Mouse (Mus musculus): ENCODE results near the gene Wdr34. TPM values are rescaled to one million over a fixed set of nuclear protein-coding genes. Genes with fewer than 3 reads are reported as not detected.

Gene Wdr34
- polyA plus RNA-seq, 1 experiment from 2014 or later = 79.0 TPM

DNA sequence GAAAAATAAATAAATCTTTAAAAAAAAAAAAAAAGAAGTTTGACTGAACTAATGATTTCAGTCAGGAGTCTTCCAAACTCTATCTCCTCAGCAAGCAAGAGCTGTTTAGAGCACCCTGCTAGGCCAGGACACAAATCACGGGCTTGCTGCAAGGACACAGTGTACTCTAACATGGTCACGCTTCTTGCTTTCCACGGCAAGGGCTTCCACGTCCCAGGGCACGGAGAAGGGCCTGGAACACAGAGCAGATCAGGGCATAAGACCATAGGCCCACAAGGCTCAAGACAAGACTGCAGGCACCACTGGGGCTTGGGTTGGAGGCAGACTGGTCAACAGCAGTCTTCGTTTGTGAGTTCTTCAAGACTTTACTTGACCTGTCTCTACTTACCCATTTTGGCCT is 1.6 kb downstream of the Wdr34 start:
- H3K4me3 ChIP-seq = no peak overlapping the region

GRCm38 (mm10) chr2:30044550-30044949 is 4.1 kb downstream of the Wdr34 start:
- Histone ChIP-seq H3K36me3 (0 out of 2 replicates have a peak, but pooled peaks cover 5% of the 10 kb centered on the region), H3K27ac (replicated peaks) (no peak overlapping the region), H3K4me1 (replicated peaks) (peaks cover 18% of the 10 kb centered on the region), H3K9me3 (no peaks in the 10 kb centered on the region), H3K27me3 (no peaks in the 10 kb centered on the region), H3K4me3 (no peak overlapping the region), H3K9ac (no peak overlapping the region), H3K4me2 (no peak overlapping the region)
- WGBS = 88% methylated on average over 5 of the region's 5 CpGs
- ATAC-seq (ENCODE audit: low FRiP score, low read depth) = no peak

More for the DNA sequence above, 1.6 kb downstream of the Wdr34 start:
- no peaks in the 10 kb centered on the region for H3K9me3 ChIP-seq
- 94% methylated on average over 6 of the region's 6 CpGs for WGBS
- no peak for ATAC-seq (ENCODE audit: low FRiP score, low read depth)
- H3K4me1 ChIP-seq (replicated peaks) = peaks cover 18% of the 10 kb centered on the region
- H3K4me2 ChIP-seq = no peak overlapping the region
- 0 out of 2 replicates have a peak, but pooled peaks cover 5% of the 10 kb centered on the region for H3K36me3 ChIP-seq
- no peaks in the 10 kb centered on the region for H3K27me3 ChIP-seq
- H3K27ac ChIP-seq (replicated peaks) = no peak overlapping the region
- H3K9ac ChIP-seq = no peak overlapping the region

DNA sequence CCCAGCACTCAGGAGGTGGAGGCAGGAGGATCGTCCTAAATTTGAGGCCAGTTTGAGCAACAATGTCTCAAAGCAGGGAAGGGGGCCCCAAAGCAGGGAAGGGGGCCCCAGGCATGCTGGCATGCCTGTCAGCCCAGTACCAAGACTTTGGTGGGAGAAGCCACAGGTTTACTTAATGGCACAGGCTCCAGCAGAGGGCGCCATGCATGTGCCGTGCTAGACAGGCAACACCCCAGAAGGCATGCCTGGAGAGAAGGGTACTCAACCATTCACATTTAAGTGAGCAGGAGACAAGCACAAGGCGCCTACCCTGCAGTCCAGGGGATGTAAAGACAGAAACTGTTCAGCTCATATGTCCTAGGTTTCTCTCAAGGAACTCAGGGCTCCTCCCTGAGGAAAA is 6.2 kb downstream of the Wdr34 start:
- H3K4me2 ChIP-seq = no peak overlapping the region
- H3K36me3 ChIP-seq = 0 out of 2 replicates have a peak, but pooled peaks cover 5% of the 10 kb centered on the region
- no peak for ATAC-seq (ENCODE audit: low FRiP score, low read depth)
- WGBS = 5% methylated on average over 4 of the region's 4 CpGs
- H3K27me3 ChIP-seq = no peaks in the 10 kb centered on the region
- H3K4me1 ChIP-seq (replicated peaks) = peaks cover 9% of the 10 kb centered on the region
- H3K4me3 ChIP-seq = no peak overlapping the region
- no peaks in the 10 kb centered on the region for H3K9me3 ChIP-seq
- no peak overlapping the region for H3K9ac ChIP-seq
- no peak overlapping the region for H3K27ac ChIP-seq (replicated peaks)

DNA sequence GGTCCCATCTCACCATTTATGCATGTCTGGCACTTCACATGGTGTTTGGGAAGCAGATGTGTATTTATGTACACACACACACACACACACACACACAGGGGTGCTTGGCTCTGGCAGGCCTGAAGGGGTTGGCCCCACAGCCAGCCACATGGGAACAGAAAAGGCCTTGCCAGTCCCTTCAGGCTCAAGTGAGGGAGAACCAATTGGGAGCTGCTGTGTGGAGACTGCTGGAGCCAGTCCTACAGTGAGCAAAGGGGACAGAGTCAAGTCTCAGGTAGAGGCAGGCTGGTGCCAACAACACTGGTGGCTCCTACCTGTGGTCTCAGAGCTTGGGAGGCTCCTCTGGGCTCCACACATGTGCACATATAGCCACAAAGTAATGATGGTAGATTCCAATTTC is 9.0 kb downstream of the Wdr34 start:
- H3K36me3 ChIP-seq = peaks cover 10% of the 10 kb centered on the region; the same call in 1 of the 2 replicates
- no peak overlapping the region for H3K9ac ChIP-seq
- H3K4me3 ChIP-seq = no peak overlapping the region
- H3K27ac ChIP-seq (replicated peaks) = no peak overlapping the region
- H3K27me3 ChIP-seq = no peaks in the 10 kb centered on the region
- no peak for ATAC-seq (ENCODE audit: low FRiP score, low read depth)
- H3K9me3 ChIP-seq = no peaks in the 10 kb centered on the region
- H3K4me2 ChIP-seq = no peak overlapping the region
- peaks cover 6% of the 10 kb centered on the region; the same call in 1 of the 2 replicates for H3K4me1 ChIP-seq (replicated peaks)

DNA sequence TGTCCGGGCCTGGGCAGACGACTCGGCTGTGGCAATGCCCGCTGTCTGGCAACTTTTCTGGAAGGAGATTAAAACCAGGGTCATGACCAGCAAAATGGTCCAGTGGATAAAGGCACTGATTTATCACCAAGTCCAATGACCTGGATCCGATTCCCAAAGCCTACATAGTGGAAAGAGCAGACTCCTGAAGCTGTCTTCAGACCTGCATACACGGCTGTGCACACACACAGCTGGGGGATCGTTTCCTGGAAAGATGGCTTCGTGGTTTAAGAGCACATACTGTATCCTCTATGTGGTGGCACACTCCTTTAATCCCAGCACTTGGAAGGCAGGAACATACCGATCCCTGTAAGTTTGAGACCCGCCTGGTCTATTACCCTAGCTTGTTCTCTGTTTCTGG is 10.3 kb downstream of the Wdr34 start:
- peaks cover 10% of the 10 kb centered on the region; the same call in 1 of the 2 replicates for H3K36me3 ChIP-seq
- no peak overlapping the region for H3K27ac ChIP-seq (replicated peaks)
- H3K27me3 ChIP-seq = no peaks in the 10 kb centered on the region
- no peaks in the 10 kb centered on the region for H3K9me3 ChIP-seq
- H3K4me3 ChIP-seq = no peak overlapping the region
- no peak overlapping the region for H3K9ac ChIP-seq
- ATAC-seq (ENCODE audit: low FRiP score, low read depth) = no peak
- 97% methylated on average over 10 of the region's 10 CpGs for WGBS
- H3K4me1 ChIP-seq (replicated peaks) = peaks cover 6% of the 10 kb centered on the region; the same call in 1 of the 2 replicates
- H3K4me2 ChIP-seq = no peak overlapping the region

GRCm38 (mm10) chr2:30037762-30038161 is 10.9 kb downstream of the Wdr34 start:
- Histone ChIP-seq H3K4me3 (no peak overlapping the region), H3K9me3 (no peaks in the 10 kb centered on the region), H3K4me2 (no peak overlapping the region), H3K27me3 (no peaks in the 10 kb centered on the region), H3K36me3 (peaks cover 13% of the 10 kb centered on the region; the same call in 1 of the 2 replicates), H3K27ac (replicated peaks) (no peak overlapping the region), H3K9ac (no peak overlapping the region), H3K4me1 (replicated peaks) (peaks cover 5% of the 10 kb centered on the region; the same call in 1 of the 2 replicates)
- ATAC-seq (ENCODE audit: low FRiP score, low read depth) = no peak
- WGBS = 86% methylated on average over 2 of the region's 2 CpGs

GRCm38 (mm10) chr2:30032957-30033356 is 15.7 kb downstream of the Wdr34 start:
- Histone ChIP-seq H3K4me2 (no peak overlapping the region), H3K4me1 (replicated peaks) (no peaks in the 10 kb centered on the region), H3K27me3 (no peaks in the 10 kb centered on the region), H3K4me3 (no peak overlapping the region), H3K36me3 (peaks cover 58% of the 10 kb centered on the region), H3K27ac (replicated peaks) (no peak overlapping the region), H3K9me3 (no peaks in the 10 kb centered on the region), H3K9ac (no peak overlapping the region)
- 69% methylated on average over 6 of the region's 6 CpGs for WGBS
- ATAC-seq (ENCODE audit: low FRiP score, low read depth) = no peak

GRCm38 (mm10) chr2:30032244-30032846 is 16.3 kb downstream of the Wdr34 start:
- H3K27ac ChIP-seq (replicated peaks) = no peak overlapping the region
- H3K36me3 ChIP-seq = peaks cover 64% of the 10 kb centered on the region
- no peaks in the 10 kb centered on the region for H3K9me3 ChIP-seq
- H3K4me3 ChIP-seq = no peak overlapping the region
- WGBS = 62% methylated on average over 11 of the region's 11 CpGs
- ATAC-seq (ENCODE audit: low FRiP score, low read depth) = 0 out of 2 replicates have a peak, but pooled peaks have one; percentile 12
- no peaks in the 10 kb centered on the region for H3K27me3 ChIP-seq
- H3K4me2 ChIP-seq = no peak overlapping the region
- no peak overlapping the region for H3K9ac ChIP-seq
- no peaks in the 10 kb centered on the region for H3K4me1 ChIP-seq (replicated peaks)

DNA sequence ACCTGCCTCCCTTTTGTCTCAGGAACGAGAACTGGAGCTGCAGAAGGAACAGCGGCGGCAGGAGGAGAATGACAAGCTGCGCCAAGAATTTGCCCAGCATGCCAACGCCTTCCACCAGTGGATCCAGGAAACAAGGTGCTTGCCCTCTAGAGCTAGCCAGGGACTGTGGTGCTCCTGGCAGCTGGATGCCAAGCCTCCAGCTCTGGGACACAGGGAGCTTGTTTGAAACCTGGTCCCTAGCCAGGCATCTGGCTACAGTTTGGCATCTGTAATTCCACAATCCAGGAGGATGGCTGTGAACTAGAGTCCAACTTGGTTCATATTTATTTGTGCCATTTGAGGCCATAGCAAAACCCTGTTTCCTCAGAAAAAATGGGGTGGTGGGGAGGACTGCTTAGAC is 21.7 kb downstream of the Wdr34 start:
- H3K27ac ChIP-seq (replicated peaks) = no peak overlapping the region
- H3K27me3 ChIP-seq = no peaks in the 10 kb centered on the region
- WGBS = 84% methylated on average over 5 of the region's 5 CpGs
- no peaks in the 10 kb centered on the region for H3K9me3 ChIP-seq
- ATAC-seq (ENCODE audit: low FRiP score, low read depth) = no peak
- H3K36me3 ChIP-seq = peaks cover 98% of the 10 kb centered on the region
- no peaks in the 10 kb centered on the region for H3K4me1 ChIP-seq (replicated peaks)
- no peak overlapping the region for H3K4me2 ChIP-seq
- no peak overlapping the region for H3K9ac ChIP-seq
- no peak overlapping the region for H3K4me3 ChIP-seq

- ATAC-seq (ENCODE audit: low FRiP score, low read depth) = no peak
- H3K4me2 ChIP-seq = no peak overlapping the region
- no peak overlapping the region for H3K9ac ChIP-seq
- H3K27ac ChIP-seq (replicated peaks) = no peak overlapping the region
- H3K4me3 ChIP-seq = no peak overlapping the region
- 90% methylated on average over 4 of the region's 4 CpGs for WGBS
- H3K36me3 ChIP-seq = peaks cover 99% of the 10 kb centered on the region
- H3K27me3 ChIP-seq = no peaks in the 10 kb centered on the region
- H3K4me1 ChIP-seq (replicated peaks) = no peaks in the 10 kb centered on the region
- H3K9me3 ChIP-seq = no peaks in the 10 kb centered on the region
Observed at GRCm38 (mm10) chr2:30025454-30025853, 23.2 kb downstream of the Wdr34 start.

DNA sequence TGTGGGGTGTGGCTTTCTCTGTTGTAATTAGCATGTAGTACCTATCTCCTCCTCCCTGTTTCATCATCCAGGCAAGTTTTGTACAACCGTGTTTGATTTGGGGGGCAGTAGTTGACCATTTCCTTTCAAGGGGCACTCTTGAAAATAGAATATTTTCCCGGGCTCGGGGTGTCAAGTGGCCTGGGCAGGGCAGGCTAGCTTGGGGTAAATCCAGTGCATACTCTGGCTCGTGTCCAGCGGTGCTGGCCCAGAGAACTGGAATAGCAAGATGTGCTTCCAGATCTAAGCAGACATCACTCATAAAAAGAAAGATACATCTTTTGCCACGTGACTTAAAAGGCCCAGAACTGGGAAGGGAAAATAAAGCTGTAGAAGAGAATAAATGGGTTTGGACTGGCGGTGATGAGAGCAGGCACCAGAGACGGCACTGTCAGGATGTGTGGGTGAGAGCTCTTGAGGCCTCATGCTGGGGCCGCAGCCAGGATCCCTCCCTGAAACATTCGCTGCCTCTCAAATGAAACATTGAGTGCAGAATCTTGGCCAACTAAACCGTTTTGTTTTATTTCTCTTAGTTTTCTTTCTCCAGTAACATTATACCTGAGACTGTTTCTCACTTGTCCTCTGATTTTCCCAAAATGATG is 34.2 kb downstream of the Wdr34 start:
- Histone ChIP-seq H3K4me1 (replicated peaks) (0 out of 2 replicates have a peak, but pooled peaks cover 5% of the 10 kb centered on the region), H3K4me2 (no peak overlapping the region), H3K9ac (no peak overlapping the region), H3K36me3 (peaks cover 98% of the 10 kb centered on the region), H3K4me3 (no peak overlapping the region), H3K27me3 (no peaks in the 10 kb centered on the region), H3K27ac (replicated peaks) (no peak overlapping the region), H3K9me3 (no peaks in the 10 kb centered on the region)
- no peak for ATAC-seq (ENCODE audit: low FRiP score, low read depth)
- 89% methylated on average over 11 of the region's 11 CpGs for WGBS

GRCm38 (mm10) chr2:30010840-30011281 is 37.8 kb downstream of the Wdr34 start:
- Histone ChIP-seq H3K9me3 (no peaks in the 10 kb centered on the region), H3K9ac (no peak overlapping the region), H3K4me2 (no peak overlapping the region), H3K27ac (replicated peaks) (no peak overlapping the region), H3K27me3 (no peaks in the 10 kb centered on the region), H3K4me1 (replicated peaks) (0 out of 2 replicates have a peak, but pooled peaks cover 5% of the 10 kb centered on the region), H3K4me3 (no peak overlapping the region), H3K36me3 (peaks cover 99% of the 10 kb centered on the region)
- WGBS = 82% methylated on average over 8 of the region's 8 CpGs
- ATAC-seq (ENCODE audit: low FRiP score, low read depth) = no peak
